Mouse (Mus musculus) embryonic facial prominence, embryonic 14.5 days (tissue): ENCODE data around the gene Fancl. TPM values are rescaled to one million over a fixed set of nuclear protein-coding genes. Genes with fewer than 3 reads are reported as not detected.

ENCODE experiments used
- ATAC-seq: fragments of 200-750 bp; cut with Nextera tagmentation; 2 replicates; pipeline ENCODE4 v1.8.0; 2017; ENCODE audit warnings: low read depth, moderate number of reproducible peaks, moderate TSS enrichment
- DNase-seq: peaks from one replicate; pipeline ENCODE4 v3.0.0-alpha.2; 2015; ENCODE audit warnings: low spot score
- H3K27ac ChIP-seq: fragments of 300-500 bp; sonication (generic); replicated peaks from 2 replicates; pipeline ENCODE4 v1.5.1; 2014; ENCODE audit warnings: low read depth, mild to moderate bottlenecking, low read length, moderate library complexity
- H3K27me3 ChIP-seq: fragments of 300-500 bp; sonication (generic); replicated peaks from 2 replicates; pipeline ENCODE4 v1.6.1; 2014; ENCODE audit warnings: low read length; ENCODE audit not compliant: control insufficient read depth, insufficient read depth
- H3K36me3 ChIP-seq: fragments of 300-500 bp; sonication (generic); 2 replicates; pipeline ENCODE4 v1.6.1; 2014; ENCODE audit warnings: low read length, mixed read lengths; ENCODE audit not compliant: control insufficient read depth, insufficient read depth
- H3K4me1 ChIP-seq: fragments of 300-500 bp; sonication (generic); 2 replicates; pipeline ENCODE4 v1.6.1; 2014; ENCODE audit warnings: antibody characterized with exemption, low read length; ENCODE audit not compliant: control insufficient read depth, insufficient read depth
- H3K4me2 ChIP-seq: fragments of 300-500 bp; sonication (generic); 2 replicates; pipeline ENCODE4 v1.6.1; 2014; ENCODE audit warnings: low read depth, mild to moderate bottlenecking, low read length, moderate library complexity, mixed read lengths
- H3K4me3 ChIP-seq: fragments of 300-500 bp; sonication (generic); 2 replicates; pipeline ENCODE4 v1.5.1; 2014; ENCODE audit warnings: low read depth, mild to moderate bottlenecking, low read length
- H3K9ac ChIP-seq: fragments of 300-500 bp; sonication (generic); 2 replicates; pipeline ENCODE4 v1.6.1; 2014; ENCODE audit warnings: low read depth, mild to moderate bottlenecking, low read length, moderate library complexity, mixed read lengths
- H3K9me3 ChIP-seq: fragments of 300-500 bp; sonication (generic); 2 replicates; pipeline ENCODE4 v1.6.1; 2016; ENCODE audit warnings: low read length; ENCODE audit not compliant: control insufficient read depth
- WGBS: fragments of 180-500 bp; shearing (Covaris S2); extraction: QIAGEN DNeasy Blood & Tissue Kit; methylation state at CpG from one replicate; pipeline ENCODE4 v1.1.7; 2014; 5-methylcytosine and 5-hydroxymethylcytosine counted together
- polyA plus RNA-seq: library from polyadenylated mRNA; unstranded; fragments of >200 nt; fragmentation: Nextera tagmentation; extraction: Ambion mirVana; gene quantifications from 2 replicates; pipeline ENCODE4 v1.2.1, GENCODE M21; 2014

The Fancl gene
- polyA plus RNA-seq, 1 experiment from 2014 or later: 22.6 TPM

- 45% methylated on average over 3 of the region's 3 CpGs for WGBS
- ATAC-seq: no peak
- Histone ChIP-seq H3K4me1 (no peaks in the 10 kb centered on the region), H3K36me3 (no peaks in the 10 kb centered on the region), H3K27me3 (no peaks in the 10 kb centered on the region), H3K9me3 (no peaks in the 10 kb centered on the region), H3K9ac (no peak overlapping the region), H3K4me2 (no peak overlapping the region), H3K27ac (no peak overlapping the region), H3K4me3 (no peak overlapping the region)
- DNase-seq: no peak
These were observed 9.6 kb downstream of the Fancl start for GRCm38 (mm10) chr11:26395561-26395960.

GRCm38 (mm10) chr11:26412972-26413371, 27.0 kb downstream of the Fancl start:
- no peak overlapping the region for H3K9ac ChIP-seq
- H3K36me3 ChIP-seq: peaks cover 13% of the 10 kb centered on the region
- H3K27ac ChIP-seq: no peak overlapping the region
- no peak overlapping the region for H3K4me3 ChIP-seq
- no peaks in the 10 kb centered on the region for H3K9me3 ChIP-seq
- H3K4me2 ChIP-seq: no peak overlapping the region
- H3K27me3 ChIP-seq: no peaks in the 10 kb centered on the region
- 98% methylated on average over 3 of the region's 3 CpGs for WGBS
- no peak for DNase-seq
- no peaks in the 10 kb centered on the region for H3K4me1 ChIP-seq
- no peak for ATAC-seq

- DNase-seq: no peak
- H3K4me1 ChIP-seq: no peaks in the 10 kb centered on the region
- WGBS: 91% methylated on average over 2 of the region's 2 CpGs
- H3K4me3 ChIP-seq: no peak overlapping the region
- ATAC-seq: no peak
- H3K27ac ChIP-seq: no peak overlapping the region
- no peaks in the 10 kb centered on the region for H3K9me3 ChIP-seq
- no peak overlapping the region for H3K9ac ChIP-seq
- H3K27me3 ChIP-seq: no peaks in the 10 kb centered on the region
- peaks cover 6% of the 10 kb centered on the region; the same call in 1 of the 2 replicates for H3K36me3 ChIP-seq
- no peak overlapping the region for H3K4me2 ChIP-seq
These were observed 35.5 kb downstream of the Fancl start for GRCm38 (mm10) chr11:26421472-26421871.

GRCm38 (mm10) chr11:26434229-26434628, 48.3 kb downstream of the Fancl start:
- Histone ChIP-seq H3K4me3 (no peak overlapping the region), H3K4me2 (no peak overlapping the region), H3K27me3 (no peaks in the 10 kb centered on the region), H3K4me1 (no peaks in the 10 kb centered on the region), H3K27ac (no peak overlapping the region), H3K9me3 (no peaks in the 10 kb centered on the region), H3K9ac (no peak overlapping the region), H3K36me3 (no peaks in the 10 kb centered on the region)
- ATAC-seq: no peak
- no peak for DNase-seq

GRCm38 (mm10) chr11:26437818-26438217, 51.9 kb downstream of the Fancl start:
- H3K4me3 ChIP-seq: no peak overlapping the region
- no peak overlapping the region for H3K9ac ChIP-seq
- no peak for DNase-seq
- H3K4me1 ChIP-seq: no peaks in the 10 kb centered on the region
- no peak for ATAC-seq
- no peak overlapping the region for H3K4me2 ChIP-seq
- no peak overlapping the region for H3K27ac ChIP-seq
- H3K27me3 ChIP-seq: no peaks in the 10 kb centered on the region
- WGBS: 71% methylated on average over 13 of the region's 13 CpGs
- H3K9me3 ChIP-seq: no peaks in the 10 kb centered on the region
- no peaks in the 10 kb centered on the region for H3K36me3 ChIP-seq

- Histone ChIP-seq H3K36me3 (no peaks in the 10 kb centered on the region), H3K9ac (no peak overlapping the region), H3K4me3 (no peak overlapping the region), H3K27ac (no peak overlapping the region), H3K27me3 (no peaks in the 10 kb centered on the region), H3K4me2 (no peak overlapping the region), H3K4me1 (no peaks in the 10 kb centered on the region), H3K9me3 (no peaks in the 10 kb centered on the region)
- ATAC-seq (no peak), DNase-seq (no peak)
- 74% methylated on average over 1 of the region's 1 CpGs for WGBS
These were observed 55.2 kb downstream of the Fancl start for GRCm38 (mm10) chr11:26441121-26441520.

GRCm38 (mm10) chr11:26444374-26444773, 58.4 kb downstream of the Fancl start:
- Histone ChIP-seq H3K4me1 (no peaks in the 10 kb centered on the region), H3K27me3 (no peaks in the 10 kb centered on the region), H3K27ac (no peak overlapping the region), H3K9ac (no peak overlapping the region), H3K9me3 (no peaks in the 10 kb centered on the region), H3K4me3 (no peak overlapping the region), H3K36me3 (no peaks in the 10 kb centered on the region), H3K4me2 (no peak overlapping the region)
- no peak for DNase-seq
- no peak for ATAC-seq

GRCm38 (mm10) chr11:26449789-26450188, 63.9 kb downstream of the Fancl start:
- Histone ChIP-seq H3K27ac (no peak overlapping the region), H3K4me2 (no peak overlapping the region), H3K27me3 (no peaks in the 10 kb centered on the region), H3K4me3 (no peak overlapping the region), H3K9ac (no peak overlapping the region), H3K36me3 (no peaks in the 10 kb centered on the region), H3K4me1 (no peaks in the 10 kb centered on the region), H3K9me3 (no peaks in the 10 kb centered on the region)
- ATAC-seq (no peak), DNase-seq (no peak)
- 88% methylated on average over 3 of the region's 3 CpGs for WGBS

GRCm38 (mm10) chr11:26450636-26451035, 64.7 kb downstream of the Fancl start:
- no peak overlapping the region for H3K9ac ChIP-seq
- DNase-seq: no peak

More at GRCm38 (mm10) chr11:26450636-26451035, 64.7 kb downstream of the Fancl start:
- 90% methylated on average over 1 of the region's 1 CpGs for WGBS
- no peak overlapping the region for H3K4me2 ChIP-seq
- no peak overlapping the region for H3K4me3 ChIP-seq
- H3K27ac ChIP-seq: no peak overlapping the region
- H3K36me3 ChIP-seq: no peaks in the 10 kb centered on the region
- no peaks in the 10 kb centered on the region for H3K27me3 ChIP-seq
- no peaks in the 10 kb centered on the region for H3K9me3 ChIP-seq
- no peak for ATAC-seq
- no peaks in the 10 kb centered on the region for H3K4me1 ChIP-seq
